Mouse (Mus musculus) left cerebral cortex, postnatal 36 days (tissue): ENCODE results near the gene Pdzk1. TPM values are rescaled to one million over a fixed set of nuclear protein-coding genes. Genes with fewer than 3 reads are reported as not detected.

Experiments used
- DNase-seq, 2 experiments: peaks; one replicate each; pipeline ENCODE4 v3.0.0; 2021 to 2022; ENCODE audit warnings: low spot score in 2 of 2, mixed read lengths in 1 of 2
- intact Hi-C: fragments of 180-260 bp; cut with DNase I; formaldehyde crosslinking; loops from one replicate; pipeline ENCODE4 v1.15.1; 2025
- total RNA-seq, 2 experiments: library from RNA; stranded (reverse); gene quantifications; 2 replicates each; pipeline ENCODE4 v1.2.3; 2021

Pdzk1 gene
- total RNA-seq, 2 experiments from 2014 or later = 0.15 to 0.34 TPM

- intact Hi-C loops = no loop called here
- DNase-seq = no peak
These were observed 45.9 kb downstream of the Pdzk1 start for GRCm38 (mm10) chr3:96874808-96875571.

GRCm38 (mm10) chr3:96879536-96879935 is 50.5 kb downstream of the Pdzk1 start:
- DNase-seq = no peak
- intact Hi-C loops = no loop called here

- intact Hi-C loops = no loop called here
- no peak for DNase-seq
These were observed 51.3 kb downstream of the Pdzk1 start for GRCm38 (mm10) chr3:96880385-96880784.

DNA sequence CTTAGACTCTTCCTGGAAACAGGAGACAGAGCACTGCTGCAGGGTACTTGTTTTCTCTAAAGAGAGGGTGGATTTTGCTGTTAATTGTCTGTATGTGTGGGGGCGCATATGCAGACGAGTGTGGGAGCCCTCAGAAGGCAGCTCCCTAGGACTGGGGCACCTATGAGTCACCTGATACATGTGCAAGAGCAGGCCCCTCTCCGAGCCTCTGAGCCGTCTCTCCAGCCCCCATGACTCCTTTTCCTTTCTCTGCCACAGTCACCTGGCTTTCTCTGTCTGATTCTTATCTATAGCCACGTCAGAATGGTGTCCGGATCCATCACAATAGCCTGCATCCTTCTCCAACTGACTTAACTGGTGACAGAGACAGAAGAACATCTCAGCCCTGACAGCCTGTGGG is 52.5 kb downstream of the Pdzk1 start:
- intact Hi-C loops = no loop called here

GRCm38 (mm10) chr3:96882061-96882849 is 53.2 kb downstream of the Pdzk1 start:
- intact Hi-C loops = no loop called here
- no peak for DNase-seq

More for the DNA sequence above, 52.5 kb downstream of the Pdzk1 start:
- peak in 1 of 2 experiments; percentile 16 for DNase-seq

- intact Hi-C loops = no loop called here
- no peak for DNase-seq
These were observed 54.6 kb downstream of the Pdzk1 start for GRCm38 (mm10) chr3:96883690-96884089.

DNA sequence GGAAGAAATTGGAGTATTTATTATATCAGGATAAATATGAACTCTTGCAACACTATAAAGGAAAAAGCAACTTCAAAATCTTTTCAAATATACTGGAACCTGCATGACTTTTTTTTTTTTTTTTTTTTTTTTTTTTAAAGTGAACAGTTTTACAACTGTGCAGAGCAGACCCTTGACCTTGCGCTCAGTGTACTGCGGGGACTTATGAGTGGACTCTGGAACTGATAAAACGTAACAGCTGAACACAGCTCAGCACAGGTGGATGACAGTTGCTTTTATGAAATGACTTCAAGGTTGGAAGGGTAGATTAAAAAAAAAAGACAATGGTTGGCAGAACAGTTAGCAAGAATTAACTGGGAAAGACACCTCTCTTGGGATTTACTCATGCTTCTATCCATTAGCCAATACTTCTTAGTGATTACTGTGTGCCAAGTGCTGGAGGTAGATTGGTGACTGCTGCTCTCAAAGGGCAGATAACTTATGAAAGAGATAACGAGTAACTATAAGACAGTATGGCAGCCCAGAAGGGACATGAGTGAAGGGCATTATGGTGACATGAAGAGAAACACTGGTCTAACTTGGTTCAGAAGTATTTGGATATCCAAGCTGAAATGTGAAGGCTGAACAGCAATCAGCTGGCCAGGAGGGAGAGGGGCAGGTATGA is 73.4 kb downstream of the Pdzk1 start:
- DNase-seq = no peak
- intact Hi-C loops = no loop called here

GRCm38 (mm10) chr3:96904393-96904792 is 75.3 kb downstream of the Pdzk1 start, which contains the start of gene Gja5:
Gja5 (plus strand) TSS chr3:96904693.
- intact Hi-C loops = no loop called here
- DNase-seq = no peak

DNA sequence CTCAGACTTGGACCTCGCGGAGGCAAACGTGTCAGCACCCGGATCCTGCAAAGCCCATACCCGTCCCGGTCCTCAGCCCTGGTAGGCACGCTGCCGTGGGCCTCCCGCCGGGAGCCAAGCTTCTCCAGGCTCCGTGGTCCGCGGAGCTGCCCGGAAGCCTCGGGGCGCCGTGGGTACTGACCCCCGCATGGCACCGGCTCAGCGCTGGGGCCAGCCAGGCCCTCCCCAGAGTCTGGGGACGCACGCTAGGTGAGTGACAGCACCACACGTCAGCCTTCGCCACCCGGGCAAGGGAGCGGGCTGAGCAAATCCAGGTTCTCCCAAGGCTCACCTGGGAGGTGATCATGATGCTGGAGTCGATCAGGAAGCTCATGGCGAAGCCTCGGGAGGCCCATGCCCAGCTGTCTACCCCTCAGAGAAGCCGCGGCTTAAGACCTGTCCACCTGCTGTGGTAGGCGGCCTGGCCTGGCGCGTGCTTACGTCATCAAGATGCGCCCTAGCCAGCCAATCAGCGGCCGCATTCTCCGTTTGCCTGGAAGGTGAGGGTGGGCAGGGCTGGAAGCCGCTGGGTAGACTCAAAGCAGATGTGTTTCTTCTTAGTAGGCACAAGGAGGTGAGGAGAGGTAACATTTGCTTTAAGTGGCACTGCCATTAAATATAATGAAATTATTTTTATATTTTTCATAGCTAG is 75.9 kb downstream of the Pdzk1 start, which contains the start of gene Gpr89:
Gpr89 (minus strand) TSS at position 496 of the 691 bp plus-strand sequence.
- DNase-seq = peak; percentile 95
- intact Hi-C loops = no loop called here

DNA sequence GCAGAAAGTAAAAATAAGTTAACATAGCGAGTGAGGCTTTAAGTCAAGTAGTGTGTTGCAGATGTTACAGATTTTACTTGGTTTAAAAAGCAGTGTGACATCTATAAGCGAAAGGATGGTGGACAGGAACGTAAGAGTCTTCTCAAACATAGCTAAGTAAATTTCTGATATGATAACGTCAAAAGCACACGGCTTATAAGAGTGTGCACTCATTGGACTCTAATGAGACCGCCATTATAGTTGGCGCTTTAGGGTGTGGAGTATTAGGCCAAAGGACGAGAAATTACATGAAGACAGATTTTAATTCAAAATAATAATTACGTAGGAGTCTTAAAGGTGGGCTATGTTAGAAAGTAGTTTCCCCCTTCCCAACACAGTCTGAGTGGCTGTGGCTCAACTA is 76.5 kb downstream of the Pdzk1 start:
- DNase-seq = no peak
- intact Hi-C loops = no loop called here

Other genes starting within 250 kb of the Pdzk1 start
- gene Polr3gl, start 235.1 kb upstream of the Pdzk1 start, total RNA-seq = 10 to 100 TPM; 22.5 to 29.9 TPM
- gene Ankrd34a, start 232.6 kb upstream of the Pdzk1 start, total RNA-seq = 10 to 100 TPM; 68.9 to 75.7 TPM
- 10 to 100 TPM; 17.3 to 18.3 TPM for gene Lix1l, start 228.1 kb upstream of the Pdzk1 start, total RNA-seq
- 10 to 100 TPM; 37.4 to 43.7 TPM for gene Rbm8a, start 199.4 kb upstream of the Pdzk1 start, total RNA-seq
- gene Pex11b, start 193.9 kb upstream of the Pdzk1 start, total RNA-seq = 10 to 100 TPM; 56.1 to 57.1 TPM
- gene Gm42957, start 193.8 kb upstream of the Pdzk1 start, total RNA-seq = under 1 TPM; 0.17 to 0.66 TPM
- 1 to 10 TPM; 1.2 to 3.2 TPM for gene Itga10, start 183.7 kb upstream of the Pdzk1 start, total RNA-seq
- 1 to 10 TPM; 7.5 to 8.1 TPM for gene Ankrd35, start 159.2 kb upstream of the Pdzk1 start, total RNA-seq
- gene Pias3, start 132.9 kb upstream of the Pdzk1 start, total RNA-seq = 10 to 100 TPM; 23.9 to 24.3 TPM
- 1 to 10 TPM; 9.0 to 9.8 TPM for gene Nudt17, start 120.7 kb upstream of the Pdzk1 start, total RNA-seq
- 10 to 100 TPM; 24.1 to 28.0 TPM for gene Polr3c, start 101.7 kb upstream of the Pdzk1 start, total RNA-seq
- 10 to 100 TPM; 66.4 to 66.7 TPM for gene Rnf115, start 101.6 kb upstream of the Pdzk1 start, total RNA-seq
- gene Cd160, start 67 bp downstream of the Pdzk1 start, total RNA-seq = not detected
- gene Gja5, start 75.4 kb downstream of the Pdzk1 start, total RNA-seq = 1 to 10 TPM in 1 of 2 experiments, under 1 TPM in 1; 0.84 to 2.0 TPM
- gene Gpr89, start 76.1 kb downstream of the Pdzk1 start, total RNA-seq = 10 to 100 TPM; 44.6 to 48.8 TPM
- gene Gja8, start 96.7 kb downstream of the Pdzk1 start, total RNA-seq = not detected